Mouse (Mus musculus) lung, adult 2 months (tissue): ENCODE results near the gene Rbp2. TPM values are rescaled to one million over a fixed set of nuclear protein-coding genes. Genes with fewer than 3 reads are reported as not detected.

ENCODE experiments used
- DNase-seq: peaks from one replicate; pipeline ENCODE4 v3.0.0; 2022
- H3K4me1 ChIP-seq: fragments of 200-500 bp; 2 replicates; pipeline ENCODE4 v1.6.1; 2011; ENCODE audit warnings: low read length; ENCODE audit not compliant: control insufficient read depth, insufficient read depth
- H3K4me3 ChIP-seq: fragments of 200-500 bp; replicated peaks from 2 replicates; pipeline ENCODE3; 2011; ENCODE audit warnings: low read depth, mild to moderate bottlenecking, control low read depth, low read length; ENCODE audit errors: extremely low read depth
- CTCF ChIP-seq: fragments of 200-500 bp; IDR thresholded peaks from 2 replicates; pipeline ENCODE4 v1.5.1; 2011; ENCODE audit warnings: mild to moderate bottlenecking, low read length, control low read depth; ENCODE audit not compliant: insufficient read depth
- POLR2A ChIP-seq: fragments of 200-500 bp; IDR thresholded peaks from 2 replicates; pipeline ENCODE4 v1.6.1; 2011; ENCODE audit warnings: low read depth, mild to moderate bottlenecking, control low read depth, low read length, borderline replicate concordance; ENCODE audit errors: extremely low read depth
- whole genome bisulfite sequencing: fragments of 180-500 bp; shearing (Covaris S2); methylation state at CpG from one replicate; pipeline ENCODE4 v1.1.7; 2018; 5-methylcytosine and 5-hydroxymethylcytosine counted together
- polyA plus RNA-seq: library from polyadenylated mRNA; depleted of rRNA; stranded (reverse); fragments of >200 nt; gene quantifications from 2 replicates; pipeline ENCODE4 v1.2.3, GENCODE M21; 2012

Rbp2 gene
- polyA plus RNA-seq, 1 experiment = 12.4 TPM

DNA sequence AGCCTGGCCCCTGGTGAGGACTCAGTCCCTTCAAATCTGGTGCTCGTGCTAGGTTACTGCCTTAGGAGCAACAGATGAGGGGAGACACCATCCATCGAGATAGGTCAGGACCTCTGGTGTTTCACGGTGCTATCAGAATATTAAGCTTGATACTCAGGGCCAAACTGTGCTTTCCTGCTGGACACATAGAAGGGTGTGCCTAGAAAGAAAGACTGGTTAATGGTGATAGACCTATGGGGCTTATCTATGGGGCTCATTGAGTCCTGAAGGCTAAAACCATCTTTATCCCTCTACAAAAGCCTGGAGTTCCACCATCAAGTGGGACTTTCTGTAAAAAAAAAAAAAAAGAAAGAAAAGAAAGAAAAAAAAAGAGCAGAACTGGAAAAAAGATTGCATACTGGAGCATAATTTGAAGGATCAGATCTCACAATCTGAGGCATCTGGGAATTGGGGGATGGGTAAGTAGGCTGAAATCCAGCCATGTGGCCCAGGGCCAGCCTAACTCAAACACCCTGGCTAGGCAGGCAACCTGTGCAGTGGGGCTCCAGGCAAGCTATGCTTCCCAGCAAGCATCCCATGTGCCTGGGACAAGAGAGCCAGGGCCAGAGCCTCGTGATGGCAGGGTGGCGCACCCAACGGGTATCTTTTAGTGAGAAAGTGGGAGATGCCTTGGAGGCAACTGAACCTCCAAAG is 24.6 kb downstream of the Rbp2 start:
- Histone ChIP-seq H3K4me3 (no peak overlapping the region), H3K4me1 (no peaks in the 10 kb centered on the region)
- no peak for DNase-seq
- 80% methylated on average over 6 of the region's 6 CpGs for WGBS
- no peak for TF ChIP-seq POLR2A
- no peak for TF ChIP-seq CTCF

DNA sequence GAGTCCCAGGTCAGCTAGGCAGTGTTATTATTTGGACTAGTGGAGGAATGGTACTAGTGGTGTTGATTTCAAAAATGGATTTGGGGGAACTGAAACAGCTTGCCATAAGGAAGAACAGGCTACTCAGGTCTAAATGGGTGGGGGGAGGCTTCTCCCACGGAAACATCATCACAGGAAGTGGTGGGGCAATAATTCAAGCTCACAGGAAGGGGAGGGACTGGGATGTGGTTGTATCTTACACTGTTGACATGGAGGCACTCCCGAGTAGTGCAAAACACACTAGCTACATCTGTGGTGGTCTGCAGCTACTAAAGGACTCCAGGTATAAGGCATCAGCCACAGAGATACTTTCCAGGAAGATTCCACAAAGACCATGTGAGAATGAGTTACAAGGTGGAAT is 38.0 kb downstream of the Rbp2 start:
- Histone ChIP-seq H3K4me1 (no peaks in the 10 kb centered on the region), H3K4me3 (no peak overlapping the region)
- DNase-seq = no peak
- 28% methylated on average over 2 of the region's 2 CpGs for WGBS
- TF ChIP-seq POLR2A (no peak), CTCF (no peak)

DNA sequence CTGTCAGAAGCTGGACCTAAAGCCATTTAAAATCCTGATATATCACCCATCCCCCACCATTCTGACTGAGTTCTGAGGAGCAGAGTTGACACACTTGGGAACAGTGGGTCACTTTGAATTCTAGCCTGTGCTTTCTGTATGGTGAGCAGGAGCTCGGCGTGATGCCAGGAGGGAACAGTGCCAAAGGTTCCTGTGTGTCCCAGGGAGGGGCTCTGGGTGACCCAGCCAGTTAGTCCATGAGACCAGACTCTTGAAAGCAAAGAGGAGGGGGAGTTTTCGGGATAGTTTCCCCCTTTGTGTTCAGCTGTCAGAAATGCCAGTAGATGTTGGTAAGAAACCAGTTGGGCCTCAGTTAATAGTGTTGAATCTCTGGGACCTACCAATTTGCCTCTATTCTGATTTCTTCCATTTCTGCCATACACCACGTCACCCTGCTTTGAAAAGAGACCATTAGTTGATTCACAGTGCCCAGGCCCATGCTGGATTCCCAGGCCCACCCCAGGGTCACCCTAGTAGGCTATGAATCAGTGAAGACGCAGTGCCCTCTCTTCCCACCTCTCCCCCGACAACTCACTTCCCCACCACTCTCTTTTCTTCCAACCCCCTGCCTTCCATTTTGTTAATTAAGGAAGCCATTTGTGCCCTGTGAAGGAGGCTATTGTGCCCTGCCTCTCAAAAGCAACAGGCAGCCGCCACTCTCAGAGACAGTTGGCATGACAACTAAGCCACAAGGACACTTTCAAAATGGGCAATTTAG is 39.0 kb downstream of the Rbp2 start:
- H3K4me3 ChIP-seq = no peak overlapping the region
- no peaks in the 10 kb centered on the region for H3K4me1 ChIP-seq
- 71% methylated on average over 7 of the region's 7 CpGs for WGBS
- no peak for TF ChIP-seq POLR2A
- TF ChIP-seq CTCF = no peak
- DNase-seq = no peak

DNA sequence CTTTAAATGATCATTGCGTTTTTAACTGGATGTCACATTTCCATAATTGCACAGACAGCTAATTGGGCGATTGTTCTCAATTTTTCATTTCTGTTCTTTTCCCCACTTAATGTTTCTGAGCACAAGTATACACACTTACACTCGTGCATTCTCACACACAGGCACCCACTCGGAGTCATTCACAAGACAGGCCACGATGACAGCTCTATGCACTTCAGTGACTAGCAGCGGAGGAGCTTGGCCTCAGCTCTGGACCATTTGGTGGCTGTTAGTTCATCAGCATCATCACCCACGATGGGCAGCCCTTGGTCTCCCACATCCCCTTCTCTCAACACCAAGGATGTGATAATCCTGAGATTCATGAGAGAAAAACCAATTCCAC is 39.6 kb downstream of the Rbp2 start:
- no peak overlapping the region for H3K4me3 ChIP-seq
- no peak for DNase-seq
- 65% methylated on average over 7 of the region's 7 CpGs for WGBS

DNA sequence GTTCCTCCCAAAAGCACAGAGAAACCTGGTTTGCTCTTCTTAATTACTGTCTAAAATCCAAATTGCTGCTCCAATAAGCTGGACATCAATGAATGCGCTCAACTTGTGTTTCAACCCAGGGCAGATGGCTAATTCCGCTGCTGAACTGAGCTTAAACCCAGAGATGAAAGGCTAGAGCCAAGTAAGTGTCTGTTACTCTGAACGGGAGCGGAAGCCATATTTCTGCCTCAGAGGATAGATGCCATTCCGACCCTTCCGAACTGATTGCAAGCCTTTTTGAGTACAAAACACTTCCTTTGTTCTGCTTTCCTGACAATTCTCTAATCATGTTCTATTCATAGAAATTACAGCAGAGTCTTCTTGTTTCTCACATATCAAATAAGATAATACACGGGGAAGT is 41.3 kb downstream of the Rbp2 start:
- 84% methylated on average over 7 of the region's 7 CpGs for WGBS
- H3K4me1 ChIP-seq = no peaks in the 10 kb centered on the region
- TF ChIP-seq POLR2A = no peak
- no peak for TF ChIP-seq CTCF
- no peak overlapping the region for H3K4me3 ChIP-seq
- no peak for DNase-seq

More for the DNA sequence above, 39.6 kb downstream of the Rbp2 start:
- TF ChIP-seq POLR2A (no peak), CTCF (no peak)
- no peaks in the 10 kb centered on the region for H3K4me1 ChIP-seq

DNA sequence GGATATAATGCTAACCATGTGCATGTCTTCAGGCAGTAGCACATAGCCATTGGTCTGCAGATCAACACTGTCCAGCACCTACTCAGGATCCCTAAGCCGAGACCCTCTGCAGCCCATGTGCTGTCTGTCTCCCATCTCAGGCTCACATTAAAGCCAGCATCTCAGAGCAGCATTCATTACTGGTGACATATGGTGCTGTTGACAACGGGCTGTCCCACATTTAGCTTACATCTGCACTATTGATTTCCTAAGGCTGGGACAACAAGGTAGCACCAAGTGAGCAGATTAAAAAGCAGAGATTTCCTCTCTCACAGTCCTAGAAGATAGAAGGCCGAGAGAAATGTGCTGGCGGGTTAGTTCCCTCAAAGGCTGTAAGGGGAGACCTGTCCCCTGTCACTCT is 43.9 kb downstream of the Rbp2 start:
- WGBS = 72% methylated on average over 4 of the region's 4 CpGs
- no peak for DNase-seq
- Histone ChIP-seq H3K4me3 (no peak overlapping the region), H3K4me1 (no peaks in the 10 kb centered on the region)
- no peak for TF ChIP-seq CTCF
- TF ChIP-seq POLR2A = no peak

DNA sequence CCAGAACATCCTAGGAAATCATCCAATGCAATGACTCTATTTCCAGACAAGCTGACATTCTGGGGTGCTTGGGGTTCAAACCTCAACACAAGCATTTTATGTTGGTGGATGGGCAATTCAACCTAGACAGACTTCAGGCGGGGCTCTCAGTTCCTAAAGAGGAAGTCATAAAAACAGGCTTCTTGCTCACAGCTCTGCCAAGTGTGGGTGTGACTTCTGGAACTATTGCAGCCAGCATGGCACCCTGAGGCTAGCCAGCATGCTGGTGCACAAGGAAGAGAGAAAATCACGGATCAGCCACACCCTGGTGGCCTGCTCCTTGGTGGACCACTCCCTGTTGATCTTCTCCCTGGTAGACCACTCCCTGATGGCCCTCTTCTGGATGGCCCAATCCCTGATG is 45.1 kb downstream of the Rbp2 start:
- H3K4me1 ChIP-seq = no peaks in the 10 kb centered on the region
- 34% methylated on average over 2 of the region's 2 CpGs for WGBS
- no peak for DNase-seq
- H3K4me3 ChIP-seq = no peak overlapping the region
- no peak for TF ChIP-seq CTCF
- TF ChIP-seq POLR2A = no peak

DNA sequence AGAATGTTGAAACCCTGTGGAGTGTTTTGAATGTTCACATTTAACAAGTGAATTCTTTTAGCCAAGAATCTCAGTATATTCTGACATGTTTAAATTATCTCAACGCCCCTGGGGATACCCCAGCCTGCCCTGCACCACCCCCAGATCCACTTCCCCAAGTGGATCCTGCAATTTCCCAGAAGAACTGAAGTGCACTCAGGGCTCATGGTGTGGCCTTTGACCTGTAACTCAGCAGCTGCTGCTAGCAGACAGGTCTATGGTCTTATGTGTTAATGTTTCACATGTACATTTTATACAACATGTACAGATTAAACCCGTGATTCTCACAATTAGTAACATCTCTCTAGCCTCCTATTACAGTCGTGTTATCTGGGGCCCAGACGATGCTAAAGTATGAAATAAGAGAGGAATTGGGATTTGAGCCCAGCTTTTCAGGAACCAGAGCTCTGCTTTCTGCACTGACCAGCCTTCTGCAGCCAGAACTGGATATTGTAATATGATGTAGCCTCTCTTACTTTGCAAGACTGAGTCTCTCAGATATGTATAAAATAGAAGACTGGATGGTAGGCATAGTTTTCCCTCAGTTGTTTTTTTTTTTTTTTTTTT is 48.9 kb downstream of the Rbp2 start:
- Histone ChIP-seq H3K4me3 (no peak overlapping the region), H3K4me1 (no peaks in the 10 kb centered on the region; the same call in 1 of the 2 replicates)
- no peak for TF ChIP-seq CTCF
- TF ChIP-seq POLR2A = no peak
- 51% methylated on average over 4 of the region's 4 CpGs for WGBS
- no peak for DNase-seq

DNA sequence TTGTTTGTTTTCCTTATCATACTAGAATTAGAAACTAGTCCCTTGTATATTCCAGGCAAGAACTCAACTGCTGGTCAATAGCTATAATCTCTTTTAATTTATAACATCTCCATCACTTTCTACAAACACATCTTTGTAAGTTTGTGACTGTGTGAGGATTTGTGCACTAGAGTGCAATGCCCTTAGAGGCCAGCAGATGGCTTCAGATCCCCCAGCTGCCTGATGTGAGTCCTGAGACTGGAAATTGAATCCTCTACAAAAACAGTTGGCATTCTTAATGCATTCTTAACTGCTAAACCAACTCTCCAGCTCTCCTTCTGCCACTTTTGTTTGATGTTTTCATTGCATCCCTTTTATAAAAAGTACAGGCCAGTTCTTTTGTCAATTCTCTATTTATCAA is 49.8 kb downstream of the Rbp2 start:
- no peak for DNase-seq
- no peak overlapping the region for H3K4me3 ChIP-seq
- TF ChIP-seq POLR2A (no peak), CTCF (0 out of 2 replicates have a peak, but pooled peaks have one; percentile 13)
- H3K4me1 ChIP-seq = no peaks in the 10 kb centered on the region; the same call in 1 of the 2 replicates
